Mouse (Mus musculus): ENCODE measurements around the gene Ccdc9b. TPM values are rescaled to one million over a fixed set of nuclear protein-coding genes. Genes with fewer than 3 reads are reported as not detected.

The Ccdc9b gene
- polyA plus RNA-seq (2011; ENCODE audit: insufficient read depth, insufficient read length, low read depth, missing spikeins): 0.38 and 0.51 TPM in 2 replicates

DNA sequence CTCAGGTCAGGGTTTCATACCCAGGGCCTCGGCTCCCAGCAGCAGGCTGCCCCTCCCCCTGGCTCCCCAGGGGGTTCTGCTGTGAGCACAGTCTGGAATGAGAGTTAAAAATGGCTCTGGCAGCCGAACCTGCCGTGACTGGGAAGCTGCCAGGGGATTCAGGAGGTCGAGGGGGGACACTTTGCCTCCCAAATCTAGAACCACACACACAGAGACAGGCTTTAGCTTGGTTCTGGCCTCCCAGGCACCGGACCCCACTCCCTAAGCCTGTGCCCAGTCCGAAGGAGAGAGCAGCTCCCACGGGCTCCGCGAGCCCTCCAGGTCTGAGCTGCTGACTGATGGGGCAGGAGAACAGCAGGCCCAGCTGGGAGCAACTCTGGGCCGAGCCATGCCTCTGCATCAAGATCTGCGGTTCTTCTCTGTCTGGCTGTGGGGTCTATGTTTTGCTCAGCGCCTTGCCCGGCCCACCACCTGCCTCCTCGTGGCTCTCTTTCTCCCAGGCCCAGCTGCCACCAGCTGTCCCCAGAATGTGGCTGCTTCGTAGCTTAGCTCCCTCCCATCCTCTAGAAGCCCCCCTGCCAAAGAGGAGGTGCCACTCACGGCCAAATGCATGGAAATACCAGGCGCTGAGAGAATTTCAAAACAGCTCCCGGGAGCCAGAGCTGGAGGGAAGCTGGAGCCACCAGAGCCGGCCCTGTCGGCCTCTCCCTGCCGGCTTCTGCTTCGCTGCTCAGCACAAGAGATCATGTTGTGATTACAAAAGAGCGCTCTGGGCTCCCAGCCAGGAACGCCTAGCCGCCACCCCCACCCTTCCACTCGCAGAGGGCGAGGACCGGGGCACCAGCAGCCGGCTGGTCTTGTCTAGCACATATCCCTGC, at the start of gene Ccdc9b:
Ccdc9b (minus strand) TSS at position 756 of the 878 bp plus-strand sequence.
- TF ChIP-seq POLR2A (IDR thresholded peaks at IDR 0.05; ENCODE audit: insufficient read depth, low read length): no peak
- no peak for TF ChIP-seq CTCF (IDR thresholded peaks at IDR 0.05; ENCODE audit: low read depth, low read length)
- no peak for TF ChIP-seq EP300 (IDR thresholded peaks at IDR 0.05; ENCODE audit: insufficient read depth, low read depth, low read length)
- H3K27ac ChIP-seq (ENCODE audit: insufficient read depth, low read length): no peak within 1 kb of the TSS
- H3K9me3 ChIP-seq (replicated peaks; ENCODE audit: control insufficient read depth, insufficient read depth, low read length, poor library complexity, severe bottlenecking): no peaks in the 10 kb centered on the region
- no peaks in the 10 kb centered on the region for H3K4me1 ChIP-seq (ENCODE audit: control insufficient read depth, insufficient read depth, low read length)
- no peaks in the 10 kb centered on the region for H3K27me3 ChIP-seq (ENCODE audit: control insufficient read depth, insufficient read depth, low read length, poor library complexity, severe bottlenecking)
- H3K36me3 ChIP-seq (ENCODE audit: control insufficient read depth, insufficient read depth, low read length, poor library complexity, severe bottlenecking): no peaks in the 10 kb centered on the region
- H3K9ac ChIP-seq (ENCODE audit: low read depth, poor library complexity, severe bottlenecking): peak within 1 kb of the TSS; percentile 32
- peak within 1 kb of the TSS; percentile 6; the same call in 1 of the 2 replicates for H3K4me3 ChIP-seq (ENCODE audit: low read depth, low read length)

DNA sequence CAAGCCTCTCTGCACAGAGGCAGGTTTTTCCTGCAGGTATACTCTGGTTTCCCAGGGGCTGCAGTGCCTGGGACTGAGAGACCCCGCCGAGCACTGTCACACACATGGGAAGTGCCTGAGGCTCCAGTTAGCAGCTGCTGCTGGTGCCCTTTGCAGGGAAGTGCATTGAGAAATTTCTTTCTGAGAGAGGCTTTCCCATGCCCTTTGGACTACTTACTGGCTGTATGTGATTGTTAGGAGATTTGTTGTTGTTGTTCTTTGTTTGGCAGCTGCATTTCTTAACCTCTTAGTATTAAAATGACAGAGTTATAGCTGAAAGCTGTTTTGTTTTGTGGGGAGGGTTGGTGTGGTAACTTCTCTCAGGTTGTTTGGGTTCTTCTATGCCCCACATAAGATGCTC, 48.4 kb upstream of the Ccdc9b start:
- TF ChIP-seq POLR2A (IDR thresholded peaks at IDR 0.05; ENCODE audit: insufficient read depth, low read length) (no peak), CTCF (IDR thresholded peaks at IDR 0.05; ENCODE audit: low read depth, low read length) (no peak), EP300 (IDR thresholded peaks at IDR 0.05; ENCODE audit: insufficient read depth, low read depth, low read length) (no peak)
- Histone ChIP-seq H3K27ac (ENCODE audit: insufficient read depth, low read length) (no peak overlapping the region), H3K4me1 (ENCODE audit: control insufficient read depth, insufficient read depth, low read length) (peaks cover 2% of the 10 kb centered on the region), H3K27me3 (ENCODE audit: control insufficient read depth, insufficient read depth, low read length, poor library complexity, severe bottlenecking) (no peaks in the 10 kb centered on the region), H3K9me3 (replicated peaks; ENCODE audit: control insufficient read depth, insufficient read depth, low read length, poor library complexity, severe bottlenecking) (no peaks in the 10 kb centered on the region), H3K36me3 (ENCODE audit: control insufficient read depth, insufficient read depth, low read length, poor library complexity, severe bottlenecking) (no peaks in the 10 kb centered on the region; the same call in 1 of the 2 replicates), H3K9ac (ENCODE audit: low read depth, poor library complexity, severe bottlenecking) (no peak overlapping the region), H3K4me3 (ENCODE audit: low read depth, low read length) (no peak overlapping the region)

DNA sequence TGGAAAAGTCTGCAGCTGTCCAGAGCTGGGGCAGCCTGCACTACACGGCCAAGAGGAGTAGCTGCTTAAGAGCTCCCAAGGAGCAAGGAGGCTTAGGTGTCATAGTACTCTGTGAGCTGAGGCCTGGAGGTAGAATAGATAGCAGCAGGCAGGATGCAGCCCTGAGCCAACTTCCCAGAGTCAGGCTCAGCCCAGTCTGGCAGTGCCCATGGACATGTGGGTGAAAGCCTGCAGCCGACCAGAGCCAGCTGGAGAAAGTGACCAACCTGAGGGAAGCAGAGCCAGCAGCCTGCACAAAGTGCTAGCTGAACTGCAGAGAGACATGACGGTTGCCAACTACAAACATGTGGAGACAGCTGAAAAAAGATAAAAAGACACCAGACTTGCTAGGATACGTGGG, 44.4 kb upstream of the Ccdc9b start:
- no peaks in the 10 kb centered on the region for H3K36me3 ChIP-seq (ENCODE audit: control insufficient read depth, insufficient read depth, low read length, poor library complexity, severe bottlenecking)
- no peaks in the 10 kb centered on the region for H3K27me3 ChIP-seq (ENCODE audit: control insufficient read depth, insufficient read depth, low read length, poor library complexity, severe bottlenecking)
- H3K27ac ChIP-seq (ENCODE audit: insufficient read depth, low read length): no peak overlapping the region
- no peak overlapping the region for H3K9ac ChIP-seq (ENCODE audit: low read depth, poor library complexity, severe bottlenecking)
- TF ChIP-seq EP300 (IDR thresholded peaks at IDR 0.05; ENCODE audit: insufficient read depth, low read depth, low read length) (no peak), CTCF (IDR thresholded peaks at IDR 0.05; ENCODE audit: low read depth, low read length) (no peak), POLR2A (IDR thresholded peaks at IDR 0.05; ENCODE audit: insufficient read depth, low read length) (no peak)
- H3K9me3 ChIP-seq (replicated peaks; ENCODE audit: control insufficient read depth, insufficient read depth, low read length, poor library complexity, severe bottlenecking): no peaks in the 10 kb centered on the region
- no peak overlapping the region for H3K4me3 ChIP-seq (ENCODE audit: low read depth, low read length)
- no peaks in the 10 kb centered on the region for H3K4me1 ChIP-seq (ENCODE audit: control insufficient read depth, insufficient read depth, low read length)

DNA sequence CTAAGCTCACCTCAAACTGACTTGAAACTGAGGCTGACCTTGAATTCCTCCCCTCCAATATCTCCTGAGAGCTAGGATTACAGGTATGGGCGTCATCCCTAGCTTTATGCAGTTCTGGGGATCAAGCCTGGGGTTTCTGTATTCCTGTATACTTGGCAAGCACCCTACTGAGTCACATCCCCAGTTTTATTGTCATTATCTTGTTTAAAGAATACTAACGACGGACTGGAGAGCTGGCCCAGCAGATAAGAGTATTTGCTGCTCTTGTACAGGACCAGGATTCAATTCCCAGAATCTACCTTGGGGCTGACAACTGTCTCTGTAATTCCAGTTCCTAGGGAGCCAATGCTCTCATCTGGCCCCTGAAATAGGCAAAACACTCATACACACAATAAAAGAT, 43.3 kb upstream of the Ccdc9b start:
- TF ChIP-seq CTCF (IDR thresholded peaks at IDR 0.05; ENCODE audit: low read depth, low read length): no peak
- TF ChIP-seq POLR2A (IDR thresholded peaks at IDR 0.05; ENCODE audit: insufficient read depth, low read length): no peak
- TF ChIP-seq EP300 (IDR thresholded peaks at IDR 0.05; ENCODE audit: insufficient read depth, low read depth, low read length): no peak
- Histone ChIP-seq H3K36me3 (ENCODE audit: control insufficient read depth, insufficient read depth, low read length, poor library complexity, severe bottlenecking) (no peaks in the 10 kb centered on the region), H3K9me3 (replicated peaks; ENCODE audit: control insufficient read depth, insufficient read depth, low read length, poor library complexity, severe bottlenecking) (no peaks in the 10 kb centered on the region), H3K4me1 (ENCODE audit: control insufficient read depth, insufficient read depth, low read length) (no peaks in the 10 kb centered on the region), H3K27ac (ENCODE audit: insufficient read depth, low read length) (no peak overlapping the region), H3K27me3 (ENCODE audit: control insufficient read depth, insufficient read depth, low read length, poor library complexity, severe bottlenecking) (no peaks in the 10 kb centered on the region), H3K4me3 (ENCODE audit: low read depth, low read length) (no peak overlapping the region), H3K9ac (ENCODE audit: low read depth, poor library complexity, severe bottlenecking) (no peak overlapping the region)

DNA sequence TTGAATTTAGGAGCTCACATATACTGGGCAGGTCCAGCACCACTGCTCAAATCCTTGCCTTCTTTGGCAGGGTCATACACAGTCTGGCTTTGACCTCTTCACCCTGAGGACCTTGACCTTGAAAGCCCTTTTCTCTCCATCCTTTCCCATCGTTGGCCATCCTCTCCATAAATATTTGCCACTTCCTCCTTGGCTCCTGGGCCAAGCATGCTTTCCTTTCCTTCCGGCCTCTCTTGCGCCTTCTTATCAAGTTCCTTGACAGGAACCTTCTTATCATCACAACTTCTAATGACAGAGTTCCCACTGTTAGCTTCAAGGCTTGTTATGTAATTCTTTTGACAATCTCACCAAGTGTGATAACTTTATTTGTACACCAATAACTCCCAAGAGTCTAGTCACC, 42.7 kb upstream of the Ccdc9b start:
- H3K27me3 ChIP-seq (ENCODE audit: control insufficient read depth, insufficient read depth, low read length, poor library complexity, severe bottlenecking): no peaks in the 10 kb centered on the region
- no peaks in the 10 kb centered on the region for H3K4me1 ChIP-seq (ENCODE audit: control insufficient read depth, insufficient read depth, low read length)
- H3K27ac ChIP-seq (ENCODE audit: insufficient read depth, low read length): no peak overlapping the region
- no peak overlapping the region for H3K4me3 ChIP-seq (ENCODE audit: low read depth, low read length)
- H3K9me3 ChIP-seq (replicated peaks; ENCODE audit: control insufficient read depth, insufficient read depth, low read length, poor library complexity, severe bottlenecking): no peaks in the 10 kb centered on the region
- no peak for TF ChIP-seq POLR2A (IDR thresholded peaks at IDR 0.05; ENCODE audit: insufficient read depth, low read length)
- TF ChIP-seq CTCF (IDR thresholded peaks at IDR 0.05; ENCODE audit: low read depth, low read length): no peak
- no peak for TF ChIP-seq EP300 (IDR thresholded peaks at IDR 0.05; ENCODE audit: insufficient read depth, low read depth, low read length)
- no peak overlapping the region for H3K9ac ChIP-seq (ENCODE audit: low read depth, poor library complexity, severe bottlenecking)
- H3K36me3 ChIP-seq (ENCODE audit: control insufficient read depth, insufficient read depth, low read length, poor library complexity, severe bottlenecking): no peaks in the 10 kb centered on the region

DNA sequence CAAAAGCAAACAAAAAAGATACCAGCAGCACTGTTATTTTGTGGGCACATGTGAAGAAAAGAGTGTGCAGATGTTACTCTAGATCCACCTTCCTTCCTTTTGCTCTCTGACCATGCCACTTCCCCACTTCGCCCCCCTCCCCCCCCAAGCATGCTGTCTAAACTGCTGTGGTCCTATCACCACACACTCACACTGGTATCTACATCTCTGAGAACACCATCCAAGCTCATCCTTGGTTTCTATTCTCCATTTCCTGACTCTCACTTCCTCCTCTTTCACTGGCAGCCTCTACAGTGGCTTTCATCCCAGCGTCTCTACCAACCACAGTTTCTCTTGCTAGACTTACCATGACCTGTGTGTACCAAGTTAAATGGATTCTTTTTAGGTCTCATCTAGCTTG, 42.0 kb upstream of the Ccdc9b start:
- H3K36me3 ChIP-seq (ENCODE audit: control insufficient read depth, insufficient read depth, low read length, poor library complexity, severe bottlenecking): no peaks in the 10 kb centered on the region
- no peak overlapping the region for H3K4me3 ChIP-seq (ENCODE audit: low read depth, low read length)
- H3K9me3 ChIP-seq (replicated peaks; ENCODE audit: control insufficient read depth, insufficient read depth, low read length, poor library complexity, severe bottlenecking): no peaks in the 10 kb centered on the region
- no peak overlapping the region for H3K9ac ChIP-seq (ENCODE audit: low read depth, poor library complexity, severe bottlenecking)
- no peak overlapping the region for H3K27ac ChIP-seq (ENCODE audit: insufficient read depth, low read length)
- no peak for TF ChIP-seq POLR2A (IDR thresholded peaks at IDR 0.05; ENCODE audit: insufficient read depth, low read length)
- TF ChIP-seq CTCF (IDR thresholded peaks at IDR 0.05; ENCODE audit: low read depth, low read length): no peak
- TF ChIP-seq EP300 (IDR thresholded peaks at IDR 0.05; ENCODE audit: insufficient read depth, low read depth, low read length): no peak
- H3K27me3 ChIP-seq (ENCODE audit: control insufficient read depth, insufficient read depth, low read length, poor library complexity, severe bottlenecking): no peaks in the 10 kb centered on the region
- no peaks in the 10 kb centered on the region for H3K4me1 ChIP-seq (ENCODE audit: control insufficient read depth, insufficient read depth, low read length)

Data from ES-Bruce4 (cell line).